Mouse (Mus musculus) kidney, adult 2 months (tissue): ENCODE measurements around the gene Myct1. TPM values are rescaled to one million over a fixed set of nuclear protein-coding genes. Genes with fewer than 3 reads are reported as not detected.

Source experiments
- DNase-seq: peaks from one replicate; pipeline ENCODE4 v3.0.0; 2021
- H3K27ac ChIP-seq: fragments of 200-500 bp; 2 replicates; pipeline ENCODE4 v1.5.1; 2012; ENCODE audit warnings: low read depth, low read length, control low read depth, inconsistent platforms; ENCODE audit not compliant: insufficient read depth
- H3K27me3 ChIP-seq: fragments of 200-500 bp; replicated peaks from 2 replicates; pipeline ENCODE4 v1.6.1; 2012; ENCODE audit warnings: mild to moderate bottlenecking, moderate library complexity, low read length, inconsistent platforms; ENCODE audit not compliant: control insufficient read depth, insufficient read depth
- H3K36me3 ChIP-seq: fragments of 200-500 bp; 2 replicates; pipeline ENCODE4 v1.6.1; 2012; ENCODE audit warnings: mild to moderate bottlenecking, moderate library complexity, low read length, inconsistent platforms; ENCODE audit not compliant: control insufficient read depth, insufficient read depth
- H3K4me1 ChIP-seq: fragments of 200-500 bp; 2 replicates; pipeline ENCODE4 v1.6.1; 2011; ENCODE audit warnings: low read length; ENCODE audit not compliant: control insufficient read depth, insufficient read depth
- H3K4me3 ChIP-seq: fragments of 200-500 bp; 2 replicates; pipeline ENCODE4 v1.5.1; 2011; ENCODE audit warnings: mild to moderate bottlenecking, low read depth, low read length, control low read depth; ENCODE audit not compliant: insufficient read depth
- CTCF ChIP-seq: fragments of 200-500 bp; conservative IDR thresholded peaks from 2 replicates; pipeline ENCODE4 v1.5.1; 2011; ENCODE audit warnings: low read depth, mild to moderate bottlenecking, control low read depth, low read length, moderate library complexity, mixed read lengths; ENCODE audit not compliant: insufficient read depth, insufficient read length
- POLR2A ChIP-seq: fragments of 200-500 bp; IDR thresholded peaks from one replicate; pipeline ENCODE4 v1.6.1; 2011; ENCODE audit warnings: low read depth, low read length, control low read depth
- WGBS: fragments of 180-500 bp; shearing (Covaris S2); methylation state at CpG from one replicate; pipeline ENCODE4 v1.1.7; 2018; 5-methylcytosine and 5-hydroxymethylcytosine counted together
- polyA plus RNA-seq: library from polyadenylated mRNA; depleted of rRNA; stranded (reverse); fragments of >200 nt; gene quantifications from 2 replicates; pipeline ENCODE4 v1.2.3, GENCODE M21; 2012

Gene Myct1
- polyA plus RNA-seq, 1 experiment = 3.4 TPM

DNA sequence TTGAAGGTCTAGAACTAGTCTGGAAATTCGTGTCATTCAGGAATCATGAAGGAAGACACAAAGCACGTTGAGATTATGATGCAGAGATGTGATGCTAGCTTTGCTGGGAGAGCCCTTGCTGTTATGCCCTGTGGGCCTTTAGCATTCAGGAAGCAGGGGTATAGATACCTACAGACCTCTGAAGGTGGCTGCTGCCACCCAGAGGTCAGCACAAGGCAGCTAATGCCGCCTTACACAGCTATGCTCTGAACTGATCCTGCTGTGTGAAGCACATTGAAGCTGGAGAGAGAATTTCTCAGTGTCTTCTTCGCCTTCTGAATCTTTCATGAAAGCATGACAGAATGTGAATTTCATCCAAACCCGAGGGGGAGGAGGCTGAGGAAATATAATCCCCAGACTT lies 38.6 kb upstream of the Myct1 start:
- H3K36me3 ChIP-seq = no peaks in the 10 kb centered on the region
- H3K4me3 ChIP-seq = no peak overlapping the region
- 32% methylated on average over 5 of the region's 5 CpGs for WGBS
- peak; percentile 8 for DNase-seq
- no peak overlapping the region for H3K27ac ChIP-seq
- H3K27me3 ChIP-seq = no peaks in the 10 kb centered on the region
- TF ChIP-seq CTCF (peak; percentile 50), POLR2A (no peak)
- no peaks in the 10 kb centered on the region for H3K4me1 ChIP-seq

- H3K27ac ChIP-seq = no peak overlapping the region
- H3K27me3 ChIP-seq = no peaks in the 10 kb centered on the region
- no peak for DNase-seq
- TF ChIP-seq POLR2A = no peak
- TF ChIP-seq CTCF = no peak
- H3K4me1 ChIP-seq = no peaks in the 10 kb centered on the region
- H3K36me3 ChIP-seq = no peaks in the 10 kb centered on the region
- no peak overlapping the region for H3K4me3 ChIP-seq
These were observed 34.8 kb upstream of the Myct1 start for GRCm38 (mm10) chr10:5558808-5559207.

GRCm38 (mm10) chr10:5560526-5560925 lies 33.0 kb upstream of the Myct1 start:
- no peaks in the 10 kb centered on the region for H3K27me3 ChIP-seq
- no peak overlapping the region for H3K4me3 ChIP-seq
- no peaks in the 10 kb centered on the region for H3K4me1 ChIP-seq
- H3K36me3 ChIP-seq = no peaks in the 10 kb centered on the region
- TF ChIP-seq CTCF (no peak), POLR2A (no peak)
- 78% methylated on average over 4 of the region's 4 CpGs for WGBS
- H3K27ac ChIP-seq = no peak overlapping the region
- DNase-seq = no peak

- H3K4me1 ChIP-seq = no peaks in the 10 kb centered on the region
- no peaks in the 10 kb centered on the region for H3K27me3 ChIP-seq
- TF ChIP-seq POLR2A (no peak), CTCF (no peak)
- no peak overlapping the region for H3K4me3 ChIP-seq
- no peak for DNase-seq
- no peaks in the 10 kb centered on the region for H3K36me3 ChIP-seq
- WGBS = 85% methylated on average over 4 of the region's 4 CpGs
- H3K27ac ChIP-seq = no peak overlapping the region
These were observed 31.9 kb upstream of the Myct1 start for GRCm38 (mm10) chr10:5561706-5562105.

DNA sequence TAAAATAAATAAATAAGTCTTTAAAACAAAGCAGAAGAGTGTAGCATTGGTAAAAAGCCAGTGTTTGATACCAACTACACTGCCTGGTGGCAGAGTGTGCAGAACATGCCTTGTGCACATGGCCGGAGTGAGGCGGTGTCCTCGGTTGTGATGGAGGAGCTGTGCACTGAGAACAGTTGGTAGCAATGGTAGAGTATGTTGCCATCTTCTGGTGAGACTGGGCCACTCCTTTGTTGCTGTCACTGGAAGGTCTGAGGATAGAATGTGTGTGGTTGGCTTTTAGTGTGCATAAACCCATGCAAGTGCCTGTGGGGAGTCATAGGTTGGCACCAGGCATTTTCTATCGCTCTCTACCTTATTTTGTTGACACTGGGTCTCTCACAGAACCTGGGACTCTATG lies 24.6 kb upstream of the Myct1 start:
- no peak for TF ChIP-seq POLR2A
- no peak for TF ChIP-seq CTCF
- no peaks in the 10 kb centered on the region for H3K36me3 ChIP-seq
- H3K27me3 ChIP-seq = no peaks in the 10 kb centered on the region
- WGBS = 88% methylated on average over 4 of the region's 4 CpGs
- no peak overlapping the region for H3K4me3 ChIP-seq
- H3K27ac ChIP-seq = no peak overlapping the region
- DNase-seq = no peak
- no peaks in the 10 kb centered on the region for H3K4me1 ChIP-seq

GRCm38 (mm10) chr10:5570059-5570458 lies 23.5 kb upstream of the Myct1 start:
- no peak for DNase-seq
- Histone ChIP-seq H3K4me3 (no peak overlapping the region), H3K36me3 (no peaks in the 10 kb centered on the region), H3K27me3 (no peaks in the 10 kb centered on the region), H3K4me1 (no peaks in the 10 kb centered on the region), H3K27ac (no peak overlapping the region)
- WGBS = 83% methylated on average over 8 of the region's 8 CpGs
- TF ChIP-seq POLR2A (no peak), CTCF (no peak)

DNA sequence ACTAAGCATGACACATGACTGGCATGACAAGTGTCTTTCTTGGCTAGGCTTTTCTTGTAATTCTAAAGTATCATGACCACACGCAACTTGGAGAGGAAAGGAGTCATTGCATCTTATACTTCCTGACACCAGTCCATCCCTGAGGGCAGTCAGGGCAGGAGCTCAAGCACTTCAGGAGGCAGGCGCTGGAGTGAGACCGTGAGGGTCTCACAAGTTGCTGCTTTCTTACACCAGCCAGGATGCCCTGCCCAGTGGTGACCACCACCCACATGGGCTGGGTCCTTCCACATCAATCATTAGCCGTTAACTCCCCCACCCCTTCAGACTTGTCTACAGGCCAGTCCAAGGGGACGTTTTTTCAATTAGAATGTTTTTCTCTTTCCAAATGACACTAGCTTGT lies 22.2 kb upstream of the Myct1 start:
- WGBS = 26% methylated on average over 5 of the region's 5 CpGs
- H3K36me3 ChIP-seq = no peaks in the 10 kb centered on the region

DNA sequence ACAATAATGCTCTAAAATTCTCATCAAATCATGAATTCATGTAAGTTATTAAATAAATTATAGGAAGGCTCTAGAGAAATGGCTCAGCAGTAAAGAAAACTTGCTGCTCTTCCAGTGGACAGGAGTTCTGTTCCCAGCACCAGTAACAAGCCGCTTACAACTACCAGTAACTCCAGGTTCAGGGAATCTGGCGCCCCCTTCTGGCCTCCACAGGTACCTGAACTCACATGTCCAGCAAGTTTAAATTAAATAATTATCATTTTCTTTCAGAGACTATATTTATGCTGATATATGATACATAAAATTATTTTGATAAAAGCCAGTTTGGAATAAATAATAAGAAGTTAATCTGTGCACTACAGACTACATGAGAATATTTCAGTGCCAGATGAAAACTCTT lies 20.2 kb upstream of the Myct1 start:
- Histone ChIP-seq H3K4me1 (no peaks in the 10 kb centered on the region), H3K27me3 (no peaks in the 10 kb centered on the region), H3K4me3 (no peak overlapping the region), H3K27ac (no peak overlapping the region), H3K36me3 (no peaks in the 10 kb centered on the region)
- no peak for DNase-seq
- 61% methylated on average over 2 of the region's 2 CpGs for WGBS
- TF ChIP-seq POLR2A = no peak
- 0 out of 2 replicates have a peak, but pooled peaks have one; percentile 8 for TF ChIP-seq CTCF

More for the DNA sequence above, 22.2 kb upstream of the Myct1 start:
- Histone ChIP-seq H3K4me1 (no peaks in the 10 kb centered on the region), H3K27me3 (no peaks in the 10 kb centered on the region), H3K27ac (no peak overlapping the region), H3K4me3 (no peak overlapping the region)
- DNase-seq = no peak
- TF ChIP-seq CTCF (no peak), POLR2A (no peak)
